ENCODE assay signal across 8 mouse cellular contexts in genomic region chr12:98900341-98900880, GRCm38 (mm10). TPM values are rescaled to one million over a fixed set of nuclear protein-coding genes. Genes with fewer than 3 reads are reported as not detected.
A peak's percentile ranks its signal among the peaks of the same experiment; 100 is the strongest.
DNase-seq lines count a peak whose midpoint lies in the region; ATAC-seq and TF ChIP-seq lines count a peak whose summit lies in the region.

No protein-coding gene starts in this region.

- intact Hi-C loops in left cerebral cortex, postnatal 4 days (cut with DNase I) = no loop called here

- H3K27ac ChIP-seq in bone marrow, adult 2 months (ENCODE audit: control insufficient read depth, insufficient read depth, low read depth, low read length, poor library complexity) = no peak overlapping the region
- no peak overlapping the region for H3K27ac ChIP-seq in limb, embryonic 12.5 days
- peak overlapping the region; percentile 88 for H3K27ac ChIP-seq in midbrain, embryonic 14.5 days (replicated peaks; ENCODE audit: low read depth, low read length)

- peak overlapping the region; percentile 88 for H3K4me2 ChIP-seq in limb, embryonic 12.5 days
- H3K4me2 ChIP-seq in midbrain, embryonic 14.5 days (ENCODE audit: low read length) = peak overlapping the region; percentile 66

- no peak for TF ChIP-seq POLR2A in bone marrow, adult 2 months (IDR thresholded peaks at IDR 0.05; ENCODE audit: borderline replicate concordance, control insufficient read depth, low read depth, low read length)

- 3% methylated on average over 31 of the region's 31 CpGs for WGBS in bone marrow, adult 2 months
- WGBS in limb, embryonic 12.5 days = 5% methylated on average over 31 of the region's 31 CpGs
- WGBS in midbrain, embryonic 14.5 days = under 1% methylated on average over 31 of the region's 31 CpGs

- H3K9me3 ChIP-seq in limb, embryonic 12.5 days = no peaks in the 10 kb centered on the region
- no peaks in the 10 kb centered on the region for H3K9me3 ChIP-seq in midbrain, embryonic 14.5 days (ENCODE audit: control insufficient read depth, low read length)

- no peaks in the 10 kb centered on the region for H3K36me3 ChIP-seq in limb, embryonic 12.5 days
- no peaks in the 10 kb centered on the region for H3K36me3 ChIP-seq in midbrain, embryonic 14.5 days (ENCODE audit: control insufficient read depth, insufficient read depth, low read length)

- no peak for TF ChIP-seq CTCF in bone marrow, adult 2 months (IDR thresholded peaks at IDR 0.05; ENCODE audit: control insufficient read depth, insufficient read depth, low read length)

- H3K27me3 ChIP-seq in limb, embryonic 12.5 days = peaks cover 24% of the 10 kb centered on the region
- H3K27me3 ChIP-seq in midbrain, embryonic 14.5 days (ENCODE audit: control insufficient read depth, insufficient read depth, low read length) = no peaks in the 10 kb centered on the region

- ATAC-seq in limb, embryonic 12.5 days (ENCODE audit: insufficient number of reproducible peaks, insufficient read depth, low FRiP score, low TSS enrichment, low read depth) = 0 out of 2 replicates have a peak, but pooled peaks have one; percentile 32
- ATAC-seq in midbrain, embryonic 14.5 days (ENCODE audit: low FRiP score, low TSS enrichment) = no peak

- H3K4me1 ChIP-seq in bone marrow, adult 2 months (ENCODE audit: control insufficient read depth, insufficient read depth, low read length) = no peaks in the 10 kb centered on the region
- H3K4me1 ChIP-seq in limb, embryonic 12.5 days (replicated peaks) = 0 out of 2 replicates have a peak, but pooled peaks cover 3% of the 10 kb centered on the region
- peaks cover 16% of the 10 kb centered on the region for H3K4me1 ChIP-seq in midbrain, embryonic 14.5 days (ENCODE audit: control insufficient read depth, insufficient read depth, low read length)

- peak; percentile 29 for DNase-seq in left cerebral cortex, postnatal 4 days
- no peak for DNase-seq in left cerebral cortex, adult 11 months (ENCODE audit: low spot score)
- DNase-seq in forelimb bud, embryonic 11.5 days (ENCODE audit: low read depth, low spot score) = peak; percentile 16
- peak; percentile 67 for DNase-seq in midbrain, embryonic 14.5 days
- DNase-seq in adipocyte (ENCODE audit: low spot score) = no peak
- DNase-seq in frontal cortex, postnatal 36 days (ENCODE audit: low spot score in 2 of 2) = no peak

- H3K4me3 ChIP-seq in bone marrow, adult 2 months (replicated peaks; ENCODE audit: control insufficient read depth, low read depth, low read length) = peak overlapping the region; percentile 77
- peak overlapping the region; percentile 75 for H3K4me3 ChIP-seq in limb, embryonic 12.5 days (replicated peaks)
- peak overlapping the region; percentile 80 for H3K4me3 ChIP-seq in midbrain, embryonic 14.5 days (replicated peaks; ENCODE audit: low read depth, low read length)

- H3K9ac ChIP-seq in limb, embryonic 12.5 days (replicated peaks) = peak overlapping the region; percentile 61
- peak overlapping the region; percentile 75 for H3K9ac ChIP-seq in midbrain, embryonic 14.5 days (replicated peaks; ENCODE audit: low read length)

RNA-seq across cellular contexts. Expression of gene Eml5, which starts 0.9 kb away (rescaled TPM):
- total RNA-seq in left cerebral cortex, postnatal 4 days (2021) = 10 to 100 TPM; 66.5 to 67.7 TPM
- 3.1 and 5.4 TPM in 2 replicates for polyA plus RNA-seq in bone marrow, adult 2 months (2011; ENCODE audit: insufficient read depth, insufficient read length, low replicate concordance, missing spikeins)
- polyA plus RNA-seq in limb, embryonic 12.5 days (2016; fragmentation: Nextera tagmentation; extraction: Ambion mirVana) = 2.9 and 3.0 TPM in 2 replicates
- 20.7 and 22.9 TPM in 2 replicates for polyA plus RNA-seq in midbrain, embryonic 14.5 days (2014; fragmentation: Nextera tagmentation; extraction: Ambion mirVana)

RNA-seq across cellular contexts. Expression of gene Ttc8, which starts 20.0 kb away (rescaled TPM):
- 10 to 100 TPM; 27.7 to 31.1 TPM for total RNA-seq in left cerebral cortex, postnatal 4 days (2021)
- polyA plus RNA-seq in bone marrow, adult 2 months (2011; ENCODE audit: insufficient read depth, insufficient read length, low replicate concordance, missing spikeins) = 0.43 and 2.1 TPM in 2 replicates
- polyA plus RNA-seq in limb, embryonic 12.5 days (2016; fragmentation: Nextera tagmentation; extraction: Ambion mirVana) = 33.8 and 38.9 TPM in 2 replicates
- polyA plus RNA-seq in midbrain, embryonic 14.5 days (2014; fragmentation: Nextera tagmentation; extraction: Ambion mirVana) = 27.7 and 38.5 TPM in 2 replicates

Comparison
In these comparisons a context has a peak if more than half of its experiments do, and no peak if none do; other contexts are left out.
1. DNase-seq: peak in left cerebral cortex, postnatal 4 days (single experiment), forelimb bud, embryonic 11.5 days (single experiment) and midbrain, embryonic 14.5 days (single experiment); none in left cerebral cortex, adult 11 months (single experiment), adipocyte (single experiment) and frontal cortex, postnatal 36 days (0 of 2).
2. Peak in every context shown above with its lines, with median percentiles within 50 percentile points of each other: H3K4me3 ChIP-seq.